ENCODE assay signal across 8 mouse cellular contexts in the genomic region with DNA sequence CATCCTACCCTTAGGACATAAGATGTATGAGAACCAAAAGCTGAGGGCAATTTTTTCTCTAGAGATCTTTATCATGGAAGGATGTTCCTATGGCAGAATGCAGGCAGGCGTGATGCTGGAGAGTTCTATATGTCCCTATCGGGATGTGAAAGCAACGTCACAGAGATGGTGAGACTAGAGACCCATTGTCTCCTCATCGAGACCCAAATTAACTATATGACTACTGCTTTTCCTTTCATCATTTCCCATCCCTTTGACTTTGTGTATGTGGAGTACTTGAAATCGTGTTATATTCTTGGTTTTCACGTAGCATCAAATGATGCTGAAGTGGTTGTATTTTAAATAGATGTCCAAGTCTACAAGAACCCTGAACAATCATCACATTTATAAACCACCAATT. TPM values are rescaled to one million over a fixed set of nuclear protein-coding genes. Genes with fewer than 3 reads are reported as not detected.
DNase-seq lines count a peak whose midpoint lies in the region; ATAC-seq lines count a peak whose summit lies in the region.

Gene Ggact, minus strand, starts transcription at position 101 of the 400 bp plus-strand sequence.

- H3K27ac ChIP-seq in heart, embryonic 13.5 days (replicated peaks), result peak within 1 kb of the TSS; percentile 36
- 0 out of 2 replicates have a peak within 1 kb of the TSS, but pooled peaks have one; percentile 18 for H3K27ac ChIP-seq in neural tube, embryonic 15.5 days (replicated peaks)

- peak within 1 kb of the TSS; percentile 92 for H3K4me2 ChIP-seq in heart, embryonic 13.5 days
- peak within 1 kb of the TSS; percentile 98 for H3K4me2 ChIP-seq in neural tube, embryonic 15.5 days

- H3K4me1 ChIP-seq in heart, embryonic 13.5 days, result peaks cover 8% of the 10 kb centered on the region
- H3K4me1 ChIP-seq in neural tube, embryonic 15.5 days, result peaks cover 14% of the 10 kb centered on the region; the same call in 1 of the 2 replicates

- peak within 1 kb of the TSS; percentile 86 for H3K9ac ChIP-seq in heart, embryonic 13.5 days
- peak within 1 kb of the TSS; percentile 58 for H3K9ac ChIP-seq in neural tube, embryonic 15.5 days (replicated peaks)

- no peaks in the 10 kb centered on the region for H3K27me3 ChIP-seq in heart, embryonic 13.5 days (replicated peaks)
- peaks cover 20% of the 10 kb centered on the region for H3K27me3 ChIP-seq in neural tube, embryonic 15.5 days (replicated peaks)

- intact Hi-C loops in left cerebral cortex, postnatal 14 days (cut with DNase I), result no loop called here

- no peak for ATAC-seq in heart, embryonic 13.5 days (ENCODE audit: extremely low read depth, insufficient number of reproducible peaks, low FRiP score, low TSS enrichment)
- no peak for ATAC-seq in neural tube, embryonic 15.5 days (ENCODE audit: low FRiP score)

- H3K36me3 ChIP-seq in heart, embryonic 13.5 days, result peaks cover 1% of the 10 kb centered on the region; the same call in 1 of the 2 replicates
- H3K36me3 ChIP-seq in neural tube, embryonic 15.5 days, result peaks cover 3% of the 10 kb centered on the region; the same call in 1 of the 2 replicates

- 79% methylated on average over 6 of the region's 6 CpGs for WGBS in heart, embryonic 13.5 days
- 83% methylated on average over 6 of the region's 6 CpGs for WGBS in neural tube, embryonic 15.5 days

- no peak for DNase-seq in left cerebral cortex, adult 18-20 months (ENCODE audit: low spot score in 2 of 2)
- no peak for DNase-seq in left cerebral cortex, adult 9 months (ENCODE audit: low spot score in 2 of 2)
- DNase-seq in adrenal gland, postnatal 4 days (ENCODE audit: low spot score in 2 of 2), result no peak
- no peak for DNase-seq in left cerebral cortex, postnatal 14 days (ENCODE audit: low spot score in 2 of 2)
- DNase-seq in right cerebral cortex, postnatal 14 days, result no peak
- no peak for DNase-seq in cerebellum, adult 18-20 months

- peak within 1 kb of the TSS; percentile 81 for H3K4me3 ChIP-seq in heart, embryonic 13.5 days
- peak within 1 kb of the TSS; percentile 68 for H3K4me3 ChIP-seq in neural tube, embryonic 15.5 days (replicated peaks)

- no peaks in the 10 kb centered on the region for H3K9me3 ChIP-seq in heart, embryonic 13.5 days
- H3K9me3 ChIP-seq in neural tube, embryonic 15.5 days (replicated peaks), result no peaks in the 10 kb centered on the region

RNA-seq across cellular contexts. Expression of gene Ggact, which starts in this region (rescaled TPM):
- total RNA-seq in left cerebral cortex, adult 18-20 months (2021), result 10 to 100 TPM; 36.7 to 40.9 TPM
- 10 to 100 TPM; 43.9 to 49.2 TPM for total RNA-seq in adrenal gland, postnatal 4 days (2021)
- polyA plus RNA-seq in heart, embryonic 13.5 days (2015; fragmentation: Nextera tagmentation; extraction: Ambion mirVana), result 13.8 and 14.7 TPM in 2 replicates
- total RNA-seq in left cerebral cortex, postnatal 14 days (2021), result 10 to 100 TPM; 21.8 to 22.2 TPM
- 9.6 and 13.0 TPM in 2 replicates for polyA plus RNA-seq in neural tube, embryonic 15.5 days (2015; fragmentation: Nextera tagmentation; extraction: Ambion mirVana)
